ENCODE assay signal across 8 mouse cellular contexts in the genomic region with DNA sequence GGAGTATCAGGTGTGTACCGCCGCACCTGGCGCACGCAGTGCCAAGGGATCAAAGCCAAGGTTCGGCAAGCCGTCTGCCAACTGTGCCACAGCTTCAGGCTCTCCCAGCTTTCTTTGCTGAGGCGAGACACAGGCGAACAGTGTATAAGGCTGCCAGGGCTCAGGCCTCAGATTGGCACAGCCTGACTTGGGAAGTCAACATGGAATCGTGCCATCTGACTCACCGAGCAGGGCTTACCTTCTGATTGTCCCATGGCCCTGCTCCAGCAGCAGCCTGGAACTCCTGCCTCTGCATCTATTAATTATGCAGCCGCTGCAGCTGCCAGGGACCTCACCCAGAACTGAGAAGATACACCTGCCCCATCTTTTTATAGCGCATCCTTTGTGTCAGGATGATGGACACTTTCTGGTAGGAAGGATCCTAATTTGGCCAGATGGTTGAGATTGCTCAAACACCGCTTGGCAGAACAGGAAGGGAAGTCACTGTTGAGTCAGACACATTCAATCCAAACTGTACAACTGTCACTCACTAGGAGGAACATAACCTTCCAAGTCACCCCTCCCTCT. TPM values are rescaled to one million over a fixed set of nuclear protein-coding genes. Genes with fewer than 3 reads are reported as not detected.
A peak's percentile ranks its signal among the peaks of the same experiment; 100 is the strongest.
DNase-seq lines count a peak whose midpoint lies in the region; ATAC-seq lines count a peak whose summit lies in the region.

No protein-coding gene starts in this region.

- H3K4me3 ChIP-seq in forebrain, embryonic 13.5 days = no peak overlapping the region
- no peak overlapping the region for H3K4me3 ChIP-seq in forebrain, embryonic 12.5 days (replicated peaks)
- no peak overlapping the region for H3K4me3 ChIP-seq in forebrain, embryonic 16.5 days (replicated peaks; ENCODE audit: low read length)
- no peak overlapping the region for H3K4me3 ChIP-seq in liver, embryonic 11.5 days (ENCODE audit: low read depth, low read length)

- H3K4me2 ChIP-seq in forebrain, embryonic 13.5 days = no peak overlapping the region
- no peak overlapping the region for H3K4me2 ChIP-seq in forebrain, embryonic 12.5 days
- H3K4me2 ChIP-seq in forebrain, embryonic 16.5 days (ENCODE audit: low read length) = no peak overlapping the region
- H3K4me2 ChIP-seq in liver, embryonic 11.5 days = no peak overlapping the region

- peak; percentile 53 for ATAC-seq in forebrain, embryonic 13.5 days
- no peak for ATAC-seq in forebrain, embryonic 12.5 days (ENCODE audit: low FRiP score)
- ATAC-seq in forebrain, embryonic 16.5 days = peak; percentile 82
- ATAC-seq in liver, embryonic 11.5 days (replicated peaks; ENCODE audit: low FRiP score) = no peak

- DNase-seq in ovary, adult 18-20 months (ENCODE audit: low spot score) = peak; percentile 55
- no peak for DNase-seq in ovary, postnatal 10 days (ENCODE audit: low spot score)
- peak; percentile 28 for DNase-seq in lung, postnatal 25 days (ENCODE audit: low spot score)
- no peak for DNase-seq in c-Kit-positive CD71-positive TER-119-positive erythroid progenitor cells, embryonic 14.5 days (ENCODE audit: low spot score)
- no peak for DNase-seq in liver, embryonic 11.5 days (ENCODE audit: low spot score)

- 74% methylated on average over 13 of the region's 13 CpGs for WGBS in forebrain, embryonic 13.5 days
- 84% methylated on average over 13 of the region's 13 CpGs for WGBS in forebrain, embryonic 12.5 days
- WGBS in forebrain, embryonic 16.5 days = 57% methylated on average over 13 of the region's 13 CpGs
- 75% methylated on average over 13 of the region's 13 CpGs for WGBS in liver, embryonic 11.5 days

- no peaks in the 10 kb centered on the region for H3K27me3 ChIP-seq in forebrain, embryonic 13.5 days
- no peaks in the 10 kb centered on the region for H3K27me3 ChIP-seq in forebrain, embryonic 12.5 days
- H3K27me3 ChIP-seq in forebrain, embryonic 16.5 days (replicated peaks; ENCODE audit: control insufficient read depth, insufficient read depth, low read length) = no peaks in the 10 kb centered on the region
- no peaks in the 10 kb centered on the region for H3K27me3 ChIP-seq in liver, embryonic 11.5 days (replicated peaks; ENCODE audit: control insufficient read depth, insufficient read depth, low read length)

- H3K27ac ChIP-seq in forebrain, embryonic 13.5 days = no peak overlapping the region
- H3K27ac ChIP-seq in forebrain, embryonic 12.5 days = no peak overlapping the region
- no peak overlapping the region for H3K27ac ChIP-seq in forebrain, embryonic 16.5 days (ENCODE audit: low read length)
- H3K27ac ChIP-seq in liver, embryonic 11.5 days (ENCODE audit: low read depth, low read length) = no peak overlapping the region

- H3K4me1 ChIP-seq in forebrain, embryonic 13.5 days = peaks cover 6% of the 10 kb centered on the region; the same call in 1 of the 2 replicates
- H3K4me1 ChIP-seq in forebrain, embryonic 12.5 days = no peaks in the 10 kb centered on the region
- peaks cover 5% of the 10 kb centered on the region for H3K4me1 ChIP-seq in forebrain, embryonic 16.5 days (replicated peaks; ENCODE audit: control insufficient read depth, insufficient read depth, low read length)
- no peaks in the 10 kb centered on the region for H3K4me1 ChIP-seq in liver, embryonic 11.5 days (replicated peaks; ENCODE audit: control insufficient read depth, insufficient read depth, low read length)

- H3K9me3 ChIP-seq in forebrain, embryonic 13.5 days (replicated peaks) = 0 out of 2 replicates have a peak, but pooled peaks cover 2% of the 10 kb centered on the region
- H3K9me3 ChIP-seq in forebrain, embryonic 12.5 days = no peaks in the 10 kb centered on the region
- H3K9me3 ChIP-seq in forebrain, embryonic 16.5 days (ENCODE audit: control insufficient read depth, low read length) = no peaks in the 10 kb centered on the region
- H3K9me3 ChIP-seq in liver, embryonic 11.5 days (ENCODE audit: control insufficient read depth, low read length) = no peaks in the 10 kb centered on the region

- no peaks in the 10 kb centered on the region for H3K36me3 ChIP-seq in forebrain, embryonic 13.5 days (ENCODE audit: poor library complexity, severe bottlenecking)
- H3K36me3 ChIP-seq in forebrain, embryonic 12.5 days (replicated peaks) = no peaks in the 10 kb centered on the region
- H3K36me3 ChIP-seq in forebrain, embryonic 16.5 days (ENCODE audit: control insufficient read depth, insufficient read depth) = no peaks in the 10 kb centered on the region
- H3K36me3 ChIP-seq in liver, embryonic 11.5 days (ENCODE audit: control insufficient read depth, insufficient read depth, low read length) = no peaks in the 10 kb centered on the region

- H3K9ac ChIP-seq in forebrain, embryonic 13.5 days = no peak overlapping the region
- no peak overlapping the region for H3K9ac ChIP-seq in forebrain, embryonic 12.5 days
- no peak overlapping the region for H3K9ac ChIP-seq in forebrain, embryonic 16.5 days (replicated peaks; ENCODE audit: low read depth, low read length)
- H3K9ac ChIP-seq in liver, embryonic 11.5 days (ENCODE audit: low read depth, low read length) = no peak overlapping the region

RNA-seq across cellular contexts. Expression of a gene that starts 26.9 kb away (rescaled TPM):
- 405 and 421 TPM in 2 replicates for polyA plus RNA-seq in forebrain, embryonic 13.5 days (2015; fragmentation: Nextera tagmentation; extraction: Ambion mirVana)
- polyA plus RNA-seq in forebrain, embryonic 12.5 days (2016; fragmentation: Nextera tagmentation; extraction: Ambion mirVana) = 525 and 536 TPM in 2 replicates
- polyA plus RNA-seq in forebrain, embryonic 16.5 days (2015; fragmentation: Nextera tagmentation; extraction: Ambion mirVana) = 138 and 169 TPM in 2 replicates
- 422 and 475 TPM in 2 replicates for polyA plus RNA-seq in liver, embryonic 11.5 days (2014; fragmentation: Nextera tagmentation; extraction: Ambion mirVana)

RNA-seq across cellular contexts. Expression of a gene that starts 53.3 kb away (rescaled TPM):
- polyA plus RNA-seq in forebrain, embryonic 13.5 days (2015; fragmentation: Nextera tagmentation; extraction: Ambion mirVana) = 0.45 and 0.58 TPM in 2 replicates
- polyA plus RNA-seq in forebrain, embryonic 12.5 days (2016; fragmentation: Nextera tagmentation; extraction: Ambion mirVana) = 1.0 and 1.1 TPM in 2 replicates
- polyA plus RNA-seq in forebrain, embryonic 16.5 days (2015; fragmentation: Nextera tagmentation; extraction: Ambion mirVana) = 2.1 TPM in 2 replicates
- polyA plus RNA-seq in liver, embryonic 11.5 days (2014; fragmentation: Nextera tagmentation; extraction: Ambion mirVana) = 0.49 and 1.1 TPM in 2 replicates

Comparison
In these comparisons a context has a peak if more than half of its experiments do, and no peak if none do; other contexts are left out.
1. ATAC-seq: peak in forebrain, embryonic 13.5 days (single experiment) and forebrain, embryonic 16.5 days (single experiment); none in forebrain, embryonic 12.5 days (single experiment) and liver, embryonic 11.5 days (single experiment).
2. DNase-seq: peak in ovary, adult 18-20 months (single experiment) and lung, postnatal 25 days (single experiment); none in ovary, postnatal 10 days (single experiment), c-Kit-positive CD71-positive TER-119-positive erythroid progenitor cells, embryonic 14.5 days (single experiment) and liver, embryonic 11.5 days (single experiment).